Mouse (Mus musculus) midbrain, embryonic 16.5 days (tissue): ENCODE measurements around the gene Gps1. TPM values are rescaled to one million over a fixed set of nuclear protein-coding genes. Genes with fewer than 3 reads are reported as not detected.
A peak's percentile ranks its signal among the peaks of the same experiment; 100 is the strongest.

ENCODE experiments used
- ATAC-seq: fragments of 200-750 bp; cut with Nextera tagmentation; 2 replicates; pipeline ENCODE4 v1.8.0; 2017; ENCODE audit warnings: moderate TSS enrichment
- H3K27ac ChIP-seq: fragments of 300-500 bp; sonication (generic); 2 replicates; pipeline ENCODE4 v1.5.1; 2014; ENCODE audit warnings: mild to moderate bottlenecking, low read length, mixed read lengths
- H3K27me3 ChIP-seq: fragments of 300-500 bp; sonication (generic); 2 replicates; pipeline ENCODE4 v1.6.1; 2014; ENCODE audit warnings: low read depth, low read length, mixed read lengths; ENCODE audit not compliant: control insufficient read depth, insufficient read depth
- H3K36me3 ChIP-seq: fragments of 300-500 bp; sonication (generic); 2 replicates; pipeline ENCODE4 v1.6.1; 2014; ENCODE audit warnings: mild to moderate bottlenecking, low read length, moderate library complexity, mixed read lengths; ENCODE audit not compliant: control insufficient read depth, insufficient read depth
- H3K4me1 ChIP-seq: fragments of 300-500 bp; sonication (generic); 2 replicates; pipeline ENCODE4 v1.6.1; 2014; ENCODE audit warnings: mild to moderate bottlenecking, low read length, mixed read lengths; ENCODE audit not compliant: control insufficient read depth, insufficient read depth
- H3K4me2 ChIP-seq: fragments of 300-500 bp; sonication (generic); 2 replicates; pipeline ENCODE4 v1.6.1; 2014; ENCODE audit warnings: mild to moderate bottlenecking, low read length, mixed read lengths
- H3K4me3 ChIP-seq: fragments of 300-500 bp; sonication (generic); 2 replicates; pipeline ENCODE4 v1.5.1; 2014; ENCODE audit warnings: low read depth, mild to moderate bottlenecking, low read length, moderate library complexity, mixed read lengths
- H3K9ac ChIP-seq: fragments of 300-500 bp; sonication (generic); 2 replicates; pipeline ENCODE4 v1.6.1; 2014; ENCODE audit warnings: low read depth, low read length, mixed read lengths
- H3K9me3 ChIP-seq: fragments of 300-500 bp; sonication (generic); replicated peaks from 2 replicates; pipeline ENCODE4 v1.6.1; 2014; ENCODE audit warnings: mild to moderate bottlenecking, low read length, mixed read lengths; ENCODE audit not compliant: control insufficient read depth, poor library complexity, severe bottlenecking
- WGBS: fragments of 180-500 bp; shearing (Covaris S2); extraction: QIAGEN DNeasy Blood & Tissue Kit; methylation state at CpG from one replicate; pipeline ENCODE4 v1.1.7; 2014; 5-methylcytosine and 5-hydroxymethylcytosine counted together
- polyA plus RNA-seq: library from polyadenylated mRNA; unstranded; fragments of >200 nt; fragmentation: Nextera tagmentation; extraction: Ambion mirVana; gene quantifications from 2 replicates; pipeline ENCODE4 v1.2.1, GENCODE M21; 2015

Gps1 gene
- polyA plus RNA-seq, 1 experiment from 2014 or later = 288 TPM

DNA sequence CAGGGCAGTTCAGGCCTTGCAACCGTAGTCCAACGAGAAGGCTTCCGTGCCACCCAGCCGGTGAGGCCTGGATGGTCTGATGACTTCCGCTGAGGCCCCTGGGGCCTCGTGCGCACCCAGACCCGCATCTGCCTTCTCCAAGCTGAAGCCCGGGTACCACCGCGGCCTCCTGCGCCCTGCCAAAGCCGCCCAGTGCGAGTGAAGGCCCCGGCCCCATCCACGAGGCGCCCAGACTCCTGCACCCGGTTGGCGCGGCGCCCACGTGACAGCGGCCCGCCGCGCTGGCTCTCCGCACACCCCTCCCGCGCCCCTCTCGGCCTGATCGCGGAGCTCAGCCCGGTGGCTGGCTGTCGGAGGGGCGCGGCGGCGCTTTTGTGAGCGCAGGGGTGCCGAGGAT, 39.5 kb downstream of the Gps1 start:
- under 1% methylated on average over 40 of the region's 40 CpGs for WGBS
- Histone ChIP-seq H3K27ac (peak overlapping the region; percentile 100), H3K27me3 (no peaks in the 10 kb centered on the region), H3K4me3 (peak overlapping the region; percentile 91), H3K36me3 (peaks cover 21% of the 10 kb centered on the region), H3K9me3 (no peaks in the 10 kb centered on the region), H3K4me2 (peak overlapping the region; percentile 100), H3K4me1 (peaks cover 34% of the 10 kb centered on the region), H3K9ac (peak overlapping the region; percentile 98)
- peak; percentile 44 for ATAC-seq

GRCm38 (mm10) chr11:120823956-120824786, 40.1 kb downstream of the Gps1 start, which contains the start of gene Fasn:
Gene Fasn (minus strand): TSS chr11:120824547.
- under 1% methylated on average over 104 of the region's 109 CpGs for WGBS
- Histone ChIP-seq H3K27ac (peak within 1 kb of the TSS; percentile 100), H3K4me2 (peak within 1 kb of the TSS; percentile 100), H3K4me1 (peaks cover 34% of the 10 kb centered on the region), H3K4me3 (peak within 1 kb of the TSS; percentile 91), H3K9me3 (no peaks in the 10 kb centered on the region), H3K27me3 (no peaks in the 10 kb centered on the region), H3K9ac (peak within 1 kb of the TSS; percentile 98), H3K36me3 (peaks cover 16% of the 10 kb centered on the region)
- peak; percentile 92 for ATAC-seq

DNA sequence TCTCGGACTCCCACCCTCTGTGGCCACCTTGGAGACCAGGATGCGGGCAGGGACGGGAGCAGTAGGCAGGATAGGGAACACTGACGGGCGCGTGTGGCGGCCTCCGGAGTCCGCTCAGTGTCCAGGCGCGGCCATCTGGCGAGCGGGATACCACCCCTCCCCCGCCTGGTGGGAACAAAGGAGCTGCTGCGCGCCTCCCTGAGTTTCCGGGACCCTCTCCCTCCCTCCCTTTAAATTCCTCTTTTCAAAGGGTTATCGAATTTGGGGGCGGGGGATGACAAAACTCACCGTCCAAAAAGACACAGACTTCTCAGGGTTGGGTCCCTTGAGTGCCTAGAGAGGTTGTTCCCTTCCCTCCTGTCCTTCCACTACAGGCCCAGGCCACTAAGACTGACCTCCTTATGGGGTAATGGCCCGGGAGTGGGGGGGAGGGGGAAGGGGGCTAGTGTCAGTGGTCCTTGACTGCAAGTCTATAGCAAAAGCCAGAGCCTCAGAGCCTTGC, 40.8 kb downstream of the Gps1 start:
- Histone ChIP-seq H3K9me3 (no peaks in the 10 kb centered on the region), H3K36me3 (peaks cover 9% of the 10 kb centered on the region), H3K27ac (peak overlapping the region; percentile 100), H3K27me3 (no peaks in the 10 kb centered on the region), H3K4me1 (peaks cover 34% of the 10 kb centered on the region), H3K9ac (peak overlapping the region; percentile 98), H3K4me2 (peak overlapping the region; percentile 100), H3K4me3 (peak overlapping the region; percentile 91)
- under 1% methylated on average over 21 of the region's 21 CpGs for WGBS
- ATAC-seq = peak; percentile 6; the same call in 1 of the 2 replicates

DNA sequence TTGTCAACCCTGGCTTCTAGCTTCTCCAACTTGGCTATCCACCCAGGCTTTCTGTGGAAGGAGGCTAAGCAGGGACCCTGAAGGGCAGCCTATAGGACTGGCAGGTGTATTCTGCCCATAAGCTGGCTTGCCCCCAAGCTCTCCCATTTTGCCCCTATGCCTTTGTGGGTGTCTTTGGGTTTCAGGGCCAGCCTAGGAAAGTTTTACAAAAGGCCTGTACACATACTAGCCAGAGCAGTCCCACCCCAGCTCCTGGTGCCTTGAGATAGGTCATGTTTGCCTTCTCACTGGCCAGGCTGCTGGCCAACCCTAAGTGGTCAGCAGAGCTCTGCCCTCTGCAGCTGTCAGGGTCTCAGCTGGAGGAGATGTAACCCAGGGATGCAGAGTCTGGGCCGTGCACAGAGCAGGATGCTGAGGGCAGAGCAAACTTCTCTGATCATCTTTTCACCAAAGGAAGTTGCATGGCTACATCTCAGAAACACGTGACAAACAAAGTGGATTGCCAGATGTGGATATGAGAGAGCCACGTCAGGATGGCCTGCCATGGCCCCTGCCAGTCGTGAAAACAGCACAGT, 41.3 kb downstream of the Gps1 start:
- peak overlapping the region; percentile 100 for H3K27ac ChIP-seq
- H3K36me3 ChIP-seq = peaks cover 4% of the 10 kb centered on the region; the same call in 1 of the 2 replicates
- no peaks in the 10 kb centered on the region for H3K27me3 ChIP-seq
- peak overlapping the region; percentile 100 for H3K4me2 ChIP-seq
- H3K4me3 ChIP-seq = peak overlapping the region; percentile 91
- peaks cover 34% of the 10 kb centered on the region for H3K4me1 ChIP-seq
- peak overlapping the region; percentile 98 for H3K9ac ChIP-seq
- 42% methylated on average over 4 of the region's 4 CpGs for WGBS
- ATAC-seq = no peak
- H3K9me3 ChIP-seq = no peaks in the 10 kb centered on the region

GRCm38 (mm10) chr11:120826016-120826953, 42.2 kb downstream of the Gps1 start:
- Histone ChIP-seq H3K4me3 (no peak overlapping the region), H3K36me3 (no peaks in the 10 kb centered on the region; the same call in 1 of the 2 replicates), H3K4me2 (no peak overlapping the region), H3K27me3 (no peaks in the 10 kb centered on the region), H3K9me3 (no peaks in the 10 kb centered on the region), H3K9ac (peak overlapping the region; percentile 98; the same call in 1 of the 2 replicates), H3K27ac (peak overlapping the region; percentile 100), H3K4me1 (peaks cover 29% of the 10 kb centered on the region)
- 86% methylated on average over 8 of the region's 8 CpGs for WGBS
- ATAC-seq = no peak

GRCm38 (mm10) chr11:120828416-120828815, 44.3 kb downstream of the Gps1 start:
- Histone ChIP-seq H3K4me1 (peaks cover 11% of the 10 kb centered on the region), H3K27me3 (no peaks in the 10 kb centered on the region), H3K4me2 (no peak overlapping the region), H3K9me3 (no peaks in the 10 kb centered on the region), H3K9ac (no peak overlapping the region), H3K36me3 (no peaks in the 10 kb centered on the region), H3K4me3 (no peak overlapping the region), H3K27ac (no peak overlapping the region)
- no peak for ATAC-seq
- 77% methylated on average over 4 of the region's 4 CpGs for WGBS

DNA sequence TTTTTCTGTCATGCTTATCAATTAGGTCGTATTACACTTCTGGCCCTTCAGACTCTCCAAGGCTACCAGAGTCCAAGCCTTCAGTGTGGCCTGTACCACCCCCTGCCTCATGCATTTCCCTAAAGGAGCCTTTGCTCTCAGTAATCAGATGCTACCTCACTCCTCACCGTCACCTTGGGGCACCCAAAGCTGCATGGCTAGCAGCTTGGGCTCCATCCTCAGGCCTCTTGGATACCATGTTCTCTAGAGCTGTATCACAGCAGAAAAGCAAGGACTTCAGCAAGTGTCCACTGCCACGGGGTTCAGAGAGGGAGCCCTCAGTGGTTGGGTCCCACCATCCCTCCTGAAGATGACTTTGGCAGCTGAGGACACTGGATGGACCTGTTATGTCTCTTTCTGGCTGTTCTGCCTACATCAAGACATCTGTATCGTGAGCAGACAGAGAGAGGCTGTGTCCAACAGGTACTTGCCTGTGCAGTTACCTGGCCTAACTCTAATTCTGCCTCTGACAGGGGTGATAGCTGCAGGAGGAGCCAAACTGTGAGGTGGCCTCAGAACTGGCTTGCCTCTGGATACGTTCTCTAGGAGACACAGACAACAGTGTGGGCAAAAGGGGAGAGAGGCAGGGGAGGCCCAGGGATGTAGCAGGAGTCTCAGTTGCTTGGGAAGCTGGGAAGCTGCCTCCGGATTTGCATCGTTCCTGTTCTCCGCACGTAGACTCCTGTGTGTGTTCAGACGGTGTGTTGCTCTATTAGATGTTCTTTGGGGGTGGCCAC, 45.9 kb downstream of the Gps1 start:
- H3K27ac ChIP-seq = no peak overlapping the region
- no peak overlapping the region for H3K9ac ChIP-seq
- H3K27me3 ChIP-seq = no peaks in the 10 kb centered on the region
- H3K36me3 ChIP-seq = no peaks in the 10 kb centered on the region
- no peaks in the 10 kb centered on the region for H3K9me3 ChIP-seq
- no peak overlapping the region for H3K4me3 ChIP-seq
- H3K4me1 ChIP-seq = peaks cover 15% of the 10 kb centered on the region
- no peak for ATAC-seq
- no peak overlapping the region for H3K4me2 ChIP-seq
- WGBS = 91% methylated on average over 10 of the region's 10 CpGs

DNA sequence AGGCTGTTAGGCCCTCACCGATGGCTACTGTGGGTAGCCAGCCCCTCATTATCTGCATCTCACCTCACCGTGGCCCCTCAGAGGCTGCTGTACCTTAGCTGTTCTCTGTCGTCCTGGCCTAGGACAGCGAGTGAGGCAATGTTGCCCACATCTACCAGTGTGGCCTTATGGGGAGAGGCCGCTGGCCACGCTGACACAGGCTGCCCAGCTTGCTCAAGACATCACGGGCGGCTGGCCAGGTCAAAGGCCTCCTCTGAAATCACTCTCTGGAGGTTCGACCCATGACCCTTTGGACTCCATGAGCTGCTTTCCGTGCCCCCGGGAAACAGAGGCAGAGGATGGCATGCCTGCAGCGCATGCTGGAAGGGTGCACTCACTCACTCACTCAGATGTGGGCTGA, 46.6 kb downstream of the Gps1 start:
- Histone ChIP-seq H3K36me3 (no peaks in the 10 kb centered on the region), H3K4me2 (no peak overlapping the region), H3K4me3 (no peak overlapping the region), H3K27me3 (no peaks in the 10 kb centered on the region), H3K9me3 (no peaks in the 10 kb centered on the region), H3K4me1 (peaks cover 7% of the 10 kb centered on the region; the same call in 1 of the 2 replicates), H3K9ac (no peak overlapping the region), H3K27ac (no peak overlapping the region)
- no peak for ATAC-seq
- 88% methylated on average over 12 of the region's 12 CpGs for WGBS
